Mouse (Mus musculus): ENCODE data around the gene Sdhb.

Sdhb gene

GRCm38 (mm10) chr4:140960781-140961466 is at the start of gene Sdhb:
Sdhb (plus strand) TSS chr4:140961203.
- in situ Hi-C loops (cut with MboI; ENCODE audit: low pct_unique_long_range_greater_than_20kb in 1 of 2, low sequenced_read_pairs in 2 of 2, unreplicated experiment in 1 of 2) = no loop called here

GRCm38 (mm10) chr4:140911416-140911815 is 49.6 kb upstream of the Sdhb start:
- in situ Hi-C loops (cut with MboI; ENCODE audit: low pct_unique_long_range_greater_than_20kb in 1 of 2, low sequenced_read_pairs in 2 of 2, unreplicated experiment in 1 of 2) = no loop called here

DNA sequence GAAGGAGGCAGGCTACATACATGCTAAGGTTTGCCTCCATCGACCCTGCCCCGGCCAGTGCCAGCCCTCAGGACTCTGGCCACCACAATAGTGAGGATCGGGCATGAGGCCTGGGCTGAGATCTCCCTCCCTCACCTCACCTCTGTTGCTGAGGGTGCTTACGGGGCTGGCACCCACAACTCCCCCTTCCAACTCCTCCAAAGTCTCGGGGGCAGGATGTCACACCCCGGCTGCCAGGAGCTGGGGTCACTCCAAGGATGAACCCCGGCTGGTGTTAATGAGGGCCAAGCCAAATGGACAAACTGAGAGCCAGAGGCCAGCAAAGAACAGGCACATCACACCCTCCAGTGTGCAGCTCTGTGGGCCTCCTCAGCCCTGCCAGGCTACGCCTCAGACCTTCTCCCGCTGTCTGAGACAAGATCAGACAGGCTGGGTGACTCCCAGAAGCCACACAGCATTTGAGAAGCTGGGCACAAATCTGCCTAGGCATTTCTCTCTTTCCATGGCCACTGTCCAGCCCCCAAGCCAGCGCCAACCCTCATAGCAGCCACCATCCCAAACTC is 48.7 kb upstream of the Sdhb start:
- in situ Hi-C loops (cut with MboI; ENCODE audit: low pct_unique_long_range_greater_than_20kb in 1 of 2, low sequenced_read_pairs in 2 of 2, unreplicated experiment in 1 of 2) = no loop called here

GRCm38 (mm10) chr4:140913565-140913964 is 47.4 kb upstream of the Sdhb start:
- in situ Hi-C loops (cut with MboI; ENCODE audit: low pct_unique_long_range_greater_than_20kb in 1 of 2, low sequenced_read_pairs in 2 of 2, unreplicated experiment in 1 of 2) = no loop called here

DNA sequence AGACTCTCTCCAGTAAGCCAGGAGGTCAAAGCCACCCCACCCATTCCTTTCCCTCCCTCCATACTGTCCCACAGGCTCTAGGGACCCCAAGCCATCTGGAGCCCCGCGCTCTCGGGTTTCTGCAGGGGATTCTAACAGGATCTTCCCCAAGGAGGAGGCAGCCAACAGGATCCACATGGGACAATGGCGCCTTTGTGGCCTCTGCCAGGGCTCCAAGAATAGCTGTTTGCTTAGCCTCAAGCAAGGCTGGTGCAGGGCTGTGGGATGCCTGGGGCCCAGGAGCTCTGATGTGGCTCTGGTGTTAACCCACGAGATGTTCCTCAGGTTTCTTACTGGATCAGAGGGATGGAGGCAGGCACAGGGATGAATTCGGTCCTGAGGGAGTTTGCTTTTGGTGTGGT is 46.3 kb upstream of the Sdhb start:
- in situ Hi-C loops (cut with MboI; ENCODE audit: low pct_unique_long_range_greater_than_20kb in 1 of 2, low sequenced_read_pairs in 2 of 2, unreplicated experiment in 1 of 2) = no loop called here

- in situ Hi-C loops (cut with MboI; ENCODE audit: low pct_unique_long_range_greater_than_20kb in 1 of 2, low sequenced_read_pairs in 2 of 2, unreplicated experiment in 1 of 2) = no loop called here
Measured at GRCm38 (mm10) chr4:140915235-140915634, 45.8 kb upstream of the Sdhb start.

GRCm38 (mm10) chr4:140916296-140916695 is 44.7 kb upstream of the Sdhb start:
- in situ Hi-C loops (cut with MboI; ENCODE audit: low pct_unique_long_range_greater_than_20kb in 1 of 2, low sequenced_read_pairs in 2 of 2, unreplicated experiment in 1 of 2) = no loop called here

GRCm38 (mm10) chr4:140917451-140917850 is 43.6 kb upstream of the Sdhb start:
- in situ Hi-C loops (cut with MboI; ENCODE audit: low pct_unique_long_range_greater_than_20kb in 1 of 2, low sequenced_read_pairs in 2 of 2, unreplicated experiment in 1 of 2) = no loop called here

- in situ Hi-C loops (cut with MboI; ENCODE audit: low pct_unique_long_range_greater_than_20kb in 1 of 2, low sequenced_read_pairs in 2 of 2, unreplicated experiment in 1 of 2) = no loop called here
Measured at GRCm38 (mm10) chr4:140919974-140920836, 40.8 kb upstream of the Sdhb start.

DNA sequence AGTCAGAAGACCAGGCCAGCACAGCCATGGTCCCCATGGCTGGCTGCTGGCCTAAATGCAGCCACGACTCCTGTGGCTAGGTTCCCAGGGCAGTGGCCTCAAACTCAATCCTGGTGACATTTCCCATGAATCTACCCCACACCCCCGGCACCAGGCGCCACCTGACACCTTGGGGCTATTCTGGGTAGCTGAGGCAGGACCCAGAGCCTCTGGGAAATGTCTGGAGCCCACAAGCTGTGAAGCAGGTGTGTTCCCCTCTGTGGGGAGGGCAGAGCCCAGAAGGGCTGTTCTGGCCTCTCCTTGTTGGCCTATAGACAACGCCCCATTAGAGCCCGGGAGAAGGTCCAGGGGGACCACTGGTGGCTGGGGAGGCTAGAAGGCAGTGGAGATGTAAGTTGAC is 38.5 kb upstream of the Sdhb start:
- in situ Hi-C loops (cut with MboI; ENCODE audit: low pct_unique_long_range_greater_than_20kb in 1 of 2, low sequenced_read_pairs in 2 of 2, unreplicated experiment in 1 of 2) = no loop called here

DNA sequence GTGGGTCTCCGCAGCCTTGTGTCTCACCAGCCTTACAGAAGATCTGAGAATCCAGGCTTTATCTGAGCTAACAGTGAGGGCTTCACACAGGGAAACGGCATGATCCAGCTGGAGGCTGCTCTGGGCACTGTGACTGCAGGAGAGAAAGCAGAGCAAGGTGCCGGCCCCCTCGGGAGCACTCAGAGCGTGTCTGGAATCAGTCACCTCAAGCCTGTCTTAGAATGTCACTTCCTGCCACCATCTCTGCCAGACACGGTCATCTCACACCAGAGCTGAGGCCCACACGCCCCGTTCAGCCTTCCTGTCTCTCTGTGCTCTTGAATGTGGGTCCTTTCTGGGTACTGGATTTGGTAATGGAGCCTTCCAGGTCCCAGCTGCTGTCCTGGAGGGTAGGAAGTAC is 35.4 kb upstream of the Sdhb start:
- in situ Hi-C loops (cut with MboI; ENCODE audit: low pct_unique_long_range_greater_than_20kb in 1 of 2, low sequenced_read_pairs in 2 of 2, unreplicated experiment in 1 of 2) = no loop called here

DNA sequence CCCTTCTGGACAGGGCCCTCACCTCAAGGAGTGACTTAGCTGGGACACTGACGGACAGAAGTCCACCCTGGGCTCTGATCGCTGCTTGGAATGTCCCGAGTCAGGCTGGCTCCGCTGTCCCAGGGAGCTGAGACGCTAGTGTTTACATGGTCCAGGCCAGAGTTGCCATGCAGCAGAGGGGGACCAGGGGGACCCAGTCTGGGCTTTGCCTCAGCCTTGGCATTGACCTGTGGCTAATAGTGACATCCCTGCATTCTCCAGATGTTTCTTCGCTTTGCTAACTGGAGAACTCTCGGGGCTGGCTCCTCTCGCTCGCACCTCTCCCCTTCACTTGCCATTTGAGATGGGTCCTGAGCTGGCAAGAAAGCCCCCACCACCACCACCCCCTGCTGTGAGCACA is 32.7 kb upstream of the Sdhb start:
- in situ Hi-C loops (cut with MboI; ENCODE audit: low pct_unique_long_range_greater_than_20kb in 1 of 2, low sequenced_read_pairs in 2 of 2, unreplicated experiment in 1 of 2) = no loop called here

DNA sequence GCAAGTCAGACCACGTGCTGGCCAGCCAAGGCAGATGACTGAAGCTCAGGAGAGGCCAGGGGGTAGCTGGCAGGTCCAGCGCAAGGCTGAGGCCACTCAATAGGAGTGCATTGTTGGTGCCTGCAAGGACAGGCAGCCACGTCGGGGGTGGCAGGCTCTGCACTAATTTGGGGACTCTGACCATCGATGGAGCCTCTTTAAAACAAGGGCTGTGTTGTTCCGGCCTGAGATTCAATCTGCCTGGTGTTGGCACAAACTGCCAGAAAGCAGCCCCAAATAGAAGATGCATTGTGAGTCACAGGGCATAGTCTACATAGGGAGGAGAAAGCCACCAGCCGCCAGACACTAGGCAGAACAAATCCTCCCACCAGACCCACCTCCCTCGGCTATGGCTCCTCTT is 31.3 kb upstream of the Sdhb start:
- in situ Hi-C loops (cut with MboI; ENCODE audit: low pct_unique_long_range_greater_than_20kb in 1 of 2, low sequenced_read_pairs in 2 of 2, unreplicated experiment in 1 of 2) = no loop called here

DNA sequence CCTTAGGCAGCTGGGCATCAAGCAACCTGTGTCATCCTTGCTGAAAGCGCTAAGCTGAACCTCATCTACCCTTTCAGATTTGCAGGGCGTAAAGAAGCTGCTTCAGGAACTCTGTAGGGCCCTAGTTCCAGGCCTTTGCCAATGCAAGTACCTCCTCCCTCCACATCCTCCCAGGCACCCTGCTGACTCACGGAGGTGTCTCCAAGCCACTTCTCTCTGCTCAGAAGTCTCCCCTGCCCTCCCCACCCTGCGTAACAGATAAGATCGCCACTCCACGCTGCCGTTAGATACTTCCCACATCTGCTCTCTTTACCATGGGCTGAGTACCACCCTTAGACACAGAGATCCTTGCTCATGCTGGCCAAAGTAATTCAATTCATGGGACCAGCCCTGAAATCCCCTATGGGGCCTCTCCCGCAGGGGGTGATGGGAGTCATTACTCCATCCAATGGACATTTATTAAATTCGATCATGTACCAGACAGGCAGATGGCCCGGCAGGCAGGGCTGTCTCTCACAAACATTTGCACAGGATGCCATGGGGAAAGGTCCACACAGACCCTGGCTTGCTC is 30.0 kb upstream of the Sdhb start:
- in situ Hi-C loops (cut with MboI; ENCODE audit: low pct_unique_long_range_greater_than_20kb in 1 of 2, low sequenced_read_pairs in 2 of 2, unreplicated experiment in 1 of 2) = no loop called here

GRCm38 (mm10) chr4:140935643-140936042 is 25.4 kb upstream of the Sdhb start:
- in situ Hi-C loops (cut with MboI; ENCODE audit: low pct_unique_long_range_greater_than_20kb in 1 of 2, low sequenced_read_pairs in 2 of 2, unreplicated experiment in 1 of 2) = no loop called here

DNA sequence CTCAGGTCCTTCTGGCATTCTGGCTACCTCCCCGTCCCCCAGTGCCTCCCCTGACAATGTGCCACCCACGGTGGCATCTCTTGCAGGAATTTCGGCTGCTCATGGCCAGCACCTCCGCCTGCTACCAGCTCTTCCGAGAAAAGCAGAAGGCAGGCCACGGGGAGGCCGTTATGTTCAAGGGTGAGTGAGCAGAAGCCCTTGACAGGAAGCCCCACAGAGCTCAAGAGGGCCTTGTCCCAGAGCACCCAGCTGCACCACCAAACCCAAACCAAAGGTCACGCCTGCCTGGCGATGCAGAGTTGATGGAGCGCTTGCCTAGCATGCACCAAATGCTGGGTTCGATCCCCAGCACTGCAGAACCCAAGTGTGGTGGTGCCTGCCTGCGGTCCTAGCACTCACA is 16.6 kb upstream of the Sdhb start:
- in situ Hi-C loops (cut with MboI; ENCODE audit: low pct_unique_long_range_greater_than_20kb in 1 of 2, low sequenced_read_pairs in 2 of 2, unreplicated experiment in 1 of 2) = no loop called here

- in situ Hi-C loops (cut with MboI; ENCODE audit: low pct_unique_long_range_greater_than_20kb in 1 of 2, low sequenced_read_pairs in 2 of 2, unreplicated experiment in 1 of 2) = no loop called here
Measured at GRCm38 (mm10) chr4:140944961-140945442, 16.0 kb upstream of the Sdhb start.

- in situ Hi-C loops (cut with MboI; ENCODE audit: low pct_unique_long_range_greater_than_20kb in 1 of 2, low sequenced_read_pairs in 2 of 2, unreplicated experiment in 1 of 2) = no loop called here
Measured at GRCm38 (mm10) chr4:140945571-140945970, 15.4 kb upstream of the Sdhb start.

GRCm38 (mm10) chr4:140946048-140946447 is 15.0 kb upstream of the Sdhb start:
- in situ Hi-C loops (cut with MboI; ENCODE audit: low pct_unique_long_range_greater_than_20kb in 1 of 2, low sequenced_read_pairs in 2 of 2, unreplicated experiment in 1 of 2) = no loop called here

Measured in mouse embryonic stem cell (cell line).